Mouse (Mus musculus) urinary bladder, postnatal 4 days (tissue): ENCODE measurements at regions not wholly inside any gene's neighbourhood (a gene's known extent, or its start where the extent isn't known, plus 50 kb on each side); places are given as distances from the start of the nearest gene placed in this dataset.
"Not testable (repeated sequence)": the region's sequence is repeated elsewhere in the genome, so short reads cannot be mapped to it uniquely, and the experiment has no call there.

Experiments
- DNase-seq, 2 experiments: peaks; one replicate each; pipeline ENCODE4 v3.0.0; 2021 to 2022; ENCODE audit warnings: low spot score in 2 of 2

DNA sequence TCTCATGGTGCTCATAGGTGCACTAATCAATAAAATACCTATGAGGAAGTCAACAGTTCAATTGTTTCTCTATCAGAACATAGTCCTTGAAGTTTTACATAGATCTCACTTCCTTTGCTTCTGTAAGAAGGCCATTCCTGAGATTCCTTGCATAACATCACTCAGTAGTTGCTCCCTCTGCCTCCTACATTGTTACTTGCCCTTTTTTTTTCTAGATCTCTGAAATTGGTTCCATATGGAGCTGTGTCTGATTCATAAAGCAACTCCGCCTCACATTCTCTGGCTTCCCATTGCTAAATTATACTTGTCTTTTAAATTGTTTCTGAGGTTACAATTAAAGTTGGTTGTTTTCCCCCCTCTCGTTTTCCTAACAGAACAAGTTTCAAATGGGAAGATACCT, 1000.7 kb downstream of the Ttll7 start:
- DNase-seq, result no peak

DNA sequence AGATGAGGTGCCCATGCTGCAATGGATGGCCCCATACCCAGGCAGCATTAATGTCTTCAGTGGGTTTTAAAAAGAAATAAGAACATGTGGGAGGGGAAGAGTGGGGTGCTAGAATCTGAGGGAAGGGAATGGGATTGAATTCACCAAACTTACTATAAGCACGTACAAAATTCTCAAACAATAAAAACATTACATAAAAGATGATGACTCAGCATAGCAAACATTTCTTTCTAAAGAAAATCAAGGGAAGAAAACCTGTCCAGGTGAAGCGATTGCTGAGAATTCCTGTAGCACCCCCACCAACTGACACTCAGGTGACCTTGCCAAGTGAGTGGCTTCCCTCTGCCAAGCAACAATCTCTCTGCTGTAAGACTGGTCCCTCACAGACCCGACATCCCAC, 989.2 kb downstream of the Ttll7 start:
- DNase-seq, result no peak

DNA sequence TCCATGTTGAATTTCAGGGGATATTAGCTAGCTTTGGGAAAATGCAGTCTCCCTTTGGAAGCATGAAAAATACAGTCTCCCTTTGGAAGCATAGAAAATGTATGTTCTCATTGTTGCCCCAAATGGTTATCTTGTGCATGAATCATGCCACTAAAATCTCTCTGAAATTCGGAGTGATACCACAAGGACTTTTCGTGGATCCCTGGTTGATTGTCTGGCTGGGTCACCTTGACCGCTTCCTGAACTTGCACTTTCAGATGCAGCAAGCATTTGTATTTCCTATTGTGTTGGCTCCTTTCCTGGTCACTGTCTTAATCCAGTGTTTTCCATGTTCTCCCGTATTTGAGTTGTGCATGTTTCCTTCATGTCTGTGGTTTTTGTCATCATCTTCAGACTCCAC, 986.6 kb downstream of the Ttll7 start:
- no peak for DNase-seq

DNA sequence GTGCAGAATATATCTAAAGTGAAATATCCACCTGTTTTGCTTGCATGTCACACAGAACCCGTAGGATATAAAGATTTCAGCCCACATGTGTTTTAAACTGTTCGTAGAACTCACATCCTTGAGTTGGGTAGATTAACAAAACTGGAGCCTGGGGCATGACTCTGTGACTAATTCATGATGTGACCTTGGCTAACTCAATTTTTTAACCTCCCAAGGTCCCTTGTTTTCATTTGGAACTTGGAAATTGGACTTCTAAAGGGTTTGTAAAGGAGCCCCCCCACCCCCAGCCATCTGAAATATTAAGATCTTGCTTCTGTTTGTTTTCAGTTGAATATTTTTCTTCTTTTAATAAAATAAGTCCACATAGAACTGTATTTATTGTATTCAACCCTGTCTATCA, 983.5 kb downstream of the Ttll7 start:
- no peak for DNase-seq

DNA sequence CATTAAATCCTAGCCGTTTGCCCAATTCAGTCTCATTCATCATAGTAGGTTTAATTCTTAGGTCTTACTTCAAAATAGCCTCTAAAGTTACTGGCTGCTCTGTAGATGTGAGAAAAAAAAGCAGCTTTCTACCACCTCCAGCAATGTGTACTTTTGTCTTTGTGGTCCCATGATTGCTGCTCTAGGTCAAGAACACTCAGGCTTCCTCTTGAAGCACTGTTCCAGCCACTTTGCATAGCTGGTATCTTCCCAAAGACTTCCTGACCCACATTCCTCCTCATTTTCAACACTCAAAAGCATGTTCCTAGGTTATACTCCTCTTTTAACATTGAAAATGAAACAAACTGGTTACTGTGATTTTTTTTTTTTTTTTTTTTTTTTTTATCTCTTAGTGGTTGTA, 973.2 kb downstream of the Ttll7 start:
- no peak for DNase-seq

DNA sequence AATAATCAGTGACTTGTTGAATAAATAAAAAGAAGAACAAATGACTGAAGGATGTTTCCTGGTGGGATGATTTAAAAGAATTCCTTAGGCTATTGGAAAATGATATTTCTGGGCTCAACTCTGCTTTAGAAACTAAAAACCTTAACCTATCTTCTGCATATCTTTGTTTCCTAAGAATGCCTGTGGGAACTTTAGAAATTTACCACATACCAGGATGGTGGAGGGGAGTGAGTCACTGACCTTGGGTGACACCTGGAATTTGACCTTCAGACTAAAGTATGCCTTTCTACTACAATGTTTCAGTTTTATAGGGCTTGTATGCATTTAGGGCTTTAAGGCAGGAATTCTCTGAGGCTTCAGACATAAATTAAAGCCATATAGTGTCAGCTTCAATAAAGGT, 972.3 kb downstream of the Ttll7 start:
- no peak for DNase-seq

DNA sequence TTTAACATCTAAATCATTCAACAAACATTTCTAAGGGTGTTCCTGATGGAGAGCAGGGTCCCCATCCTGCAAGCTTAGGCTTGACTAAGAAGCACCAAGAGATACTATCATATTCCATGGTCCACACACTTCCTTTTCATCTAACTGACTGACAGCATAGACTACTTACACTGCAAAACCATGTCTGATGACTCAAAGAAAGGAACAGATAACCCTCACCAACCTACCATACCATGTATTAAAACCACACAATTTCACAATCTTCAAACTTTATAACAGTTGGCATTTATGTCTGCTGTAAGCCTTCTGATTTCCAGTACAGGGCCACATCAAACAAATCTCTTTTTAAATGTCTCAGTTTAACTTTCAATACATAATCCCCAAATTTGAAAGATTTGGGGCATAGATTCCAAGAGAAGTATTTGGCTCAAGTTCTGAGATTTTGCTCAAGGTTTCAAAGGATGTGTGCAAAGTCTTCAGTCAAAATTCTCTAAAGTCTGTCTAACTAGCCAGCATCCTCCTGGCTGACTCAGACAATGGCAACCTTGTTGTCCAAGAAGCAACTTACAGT, 962.0 kb downstream of the Ttll7 start:
- no peak for DNase-seq

DNA sequence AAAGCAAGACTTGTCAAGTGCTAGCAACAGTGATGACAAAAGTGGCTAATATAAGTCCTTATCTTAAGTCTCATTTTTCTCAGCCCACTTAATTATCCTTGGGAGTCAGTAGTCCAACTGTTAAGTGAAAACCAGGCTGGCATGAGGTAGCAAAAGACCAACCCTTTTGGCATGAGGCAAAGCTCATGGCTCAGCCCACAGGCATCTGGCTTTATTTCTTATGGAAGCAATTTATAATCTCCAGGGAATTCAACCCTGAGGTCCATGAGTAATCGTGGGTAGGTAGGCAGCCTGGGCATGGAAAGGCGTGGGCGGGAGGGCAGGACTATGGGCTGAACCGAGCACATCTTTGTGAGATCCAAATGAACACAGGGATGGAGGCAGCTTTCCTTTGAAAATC, 950.4 kb downstream of the Ttll7 start:
- DNase-seq, result no peak

DNA sequence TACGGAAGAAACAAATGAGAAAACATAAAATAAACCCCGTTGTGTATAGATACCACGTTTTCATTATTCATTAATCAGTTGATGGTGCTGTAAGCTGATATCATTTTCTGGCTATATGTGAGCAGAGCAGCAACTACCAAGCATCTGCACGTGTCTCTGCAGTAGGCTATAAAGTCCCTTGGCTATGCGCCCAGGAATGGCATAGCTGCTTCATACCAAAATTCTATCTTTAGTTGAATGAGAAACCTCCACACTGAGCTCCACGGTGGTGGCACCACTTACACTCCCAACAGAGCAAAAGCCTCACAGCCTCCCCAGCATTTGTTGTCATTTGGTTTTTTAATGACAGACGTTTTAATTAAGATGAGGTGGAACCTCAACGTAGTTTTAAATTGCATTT, 944.4 kb downstream of the Ttll7 start:
- no peak for DNase-seq

DNA sequence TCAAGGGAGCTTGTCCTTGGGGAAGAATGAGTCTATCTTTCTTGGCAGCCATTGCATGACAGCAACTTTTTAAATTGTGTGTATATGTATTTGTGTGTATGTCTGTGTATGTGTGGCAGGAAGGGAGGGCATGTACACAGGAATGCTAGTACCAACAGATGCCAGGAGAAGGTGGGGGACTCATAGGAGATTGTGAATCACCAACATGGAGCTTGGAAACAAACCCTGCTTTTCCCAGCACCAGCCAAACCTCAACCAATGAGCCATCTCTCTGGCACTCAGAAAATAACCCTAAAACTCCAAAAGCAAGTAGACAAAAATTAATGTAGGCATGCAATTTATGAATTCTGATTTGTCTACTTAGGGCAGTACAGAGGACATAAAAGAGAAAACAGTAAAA, 942.9 kb downstream of the Ttll7 start:
- no peak for DNase-seq

DNA sequence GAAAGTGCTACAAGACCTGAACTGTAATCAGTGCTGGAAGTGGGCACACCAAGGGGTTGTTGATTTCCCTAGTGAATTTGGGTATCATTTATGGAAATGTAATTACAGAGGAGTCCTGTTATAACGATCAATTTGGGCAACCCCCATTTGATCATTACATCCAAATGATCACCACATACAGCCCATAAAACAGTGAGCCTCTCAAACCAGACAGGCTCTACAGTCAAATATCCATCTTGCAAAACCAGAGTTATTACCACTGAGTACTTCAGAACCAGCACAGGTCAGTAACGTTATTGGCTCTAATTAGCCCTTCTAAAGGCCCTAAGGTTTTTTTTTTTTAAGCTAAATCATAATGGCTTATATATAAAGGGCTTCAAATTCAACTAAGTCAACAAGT, 934.4 kb downstream of the Ttll7 start:
- no peak for DNase-seq

DNA sequence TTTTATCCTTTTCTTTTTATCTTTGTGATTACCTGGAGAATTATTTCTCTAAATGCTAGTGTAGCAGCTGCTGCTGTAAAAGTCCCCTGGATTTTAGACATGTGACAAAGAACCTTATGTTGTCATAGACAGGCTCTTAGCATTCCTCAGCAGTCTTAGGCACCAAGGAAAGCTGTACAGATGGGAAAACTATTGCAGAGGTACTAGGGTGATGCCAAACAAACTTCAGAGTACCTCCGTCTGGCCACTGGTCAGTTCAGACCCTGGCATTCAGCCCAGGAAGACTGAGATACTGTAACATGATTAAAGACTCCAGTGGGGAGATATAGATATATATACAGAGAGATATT, 898.6 kb downstream of the Ttll7 start:
- no peak for DNase-seq

DNA sequence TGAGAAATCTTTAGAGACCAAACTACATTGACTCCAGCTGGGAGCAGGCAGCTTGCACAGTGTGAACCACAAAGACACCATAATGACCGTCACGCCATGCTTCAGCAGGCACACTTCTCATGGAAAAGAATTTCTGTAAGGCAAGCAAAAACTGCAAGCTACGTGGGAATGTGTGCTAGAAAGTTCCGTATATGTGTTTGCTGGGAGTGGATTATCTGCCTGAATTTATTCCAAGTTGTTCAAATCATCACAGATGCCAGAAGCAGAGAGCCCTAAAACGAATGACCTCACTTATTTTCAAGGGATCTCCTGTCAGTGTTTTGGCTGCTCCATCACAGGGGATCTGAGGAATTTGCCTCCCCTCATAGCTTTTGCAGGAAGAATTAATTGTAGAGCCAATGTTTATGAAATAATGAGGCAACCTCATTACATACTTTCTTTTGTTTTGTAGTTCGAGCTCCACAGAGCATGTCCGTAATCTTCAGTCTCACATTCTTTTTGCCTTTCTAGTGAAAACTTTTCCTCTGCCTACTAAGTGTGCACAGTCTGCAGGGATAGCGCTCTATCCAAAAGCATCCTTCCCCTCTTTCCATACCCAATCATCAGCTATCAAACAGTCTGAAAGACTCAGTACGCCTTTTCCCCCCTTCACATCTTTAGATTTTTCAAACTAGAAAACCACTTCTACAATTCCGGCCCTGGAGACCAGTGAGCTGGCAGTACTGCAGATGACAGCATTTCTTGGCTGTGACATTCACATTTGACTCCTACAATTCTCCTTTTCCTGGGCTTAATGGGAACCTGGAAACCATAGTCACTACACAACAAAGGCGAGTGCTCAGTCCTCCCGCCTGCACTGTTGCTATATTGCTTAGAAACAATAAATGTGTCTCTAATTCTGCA, 898.0 kb downstream of the Ttll7 start:
- DNase-seq, result no peak

DNA sequence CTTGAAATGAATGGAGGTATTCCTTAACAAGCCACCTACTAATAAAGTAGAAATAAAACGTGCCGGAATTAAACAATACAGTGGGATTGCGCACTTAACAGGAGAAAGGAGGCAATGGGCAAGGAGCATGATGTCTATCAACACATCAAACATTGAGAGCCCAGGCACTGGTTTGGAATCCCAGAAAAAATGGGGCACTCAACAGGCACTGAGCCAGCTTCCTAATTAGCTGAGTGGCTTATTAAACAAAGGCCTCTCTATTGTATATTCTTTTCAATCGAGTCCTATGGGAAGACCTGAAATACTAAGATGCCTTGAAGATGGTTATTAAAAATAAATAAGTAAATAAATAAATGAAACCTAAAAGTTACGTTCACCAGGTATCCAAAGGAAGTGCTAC, 897.3 kb downstream of the Ttll7 start:
- no peak for DNase-seq

DNA sequence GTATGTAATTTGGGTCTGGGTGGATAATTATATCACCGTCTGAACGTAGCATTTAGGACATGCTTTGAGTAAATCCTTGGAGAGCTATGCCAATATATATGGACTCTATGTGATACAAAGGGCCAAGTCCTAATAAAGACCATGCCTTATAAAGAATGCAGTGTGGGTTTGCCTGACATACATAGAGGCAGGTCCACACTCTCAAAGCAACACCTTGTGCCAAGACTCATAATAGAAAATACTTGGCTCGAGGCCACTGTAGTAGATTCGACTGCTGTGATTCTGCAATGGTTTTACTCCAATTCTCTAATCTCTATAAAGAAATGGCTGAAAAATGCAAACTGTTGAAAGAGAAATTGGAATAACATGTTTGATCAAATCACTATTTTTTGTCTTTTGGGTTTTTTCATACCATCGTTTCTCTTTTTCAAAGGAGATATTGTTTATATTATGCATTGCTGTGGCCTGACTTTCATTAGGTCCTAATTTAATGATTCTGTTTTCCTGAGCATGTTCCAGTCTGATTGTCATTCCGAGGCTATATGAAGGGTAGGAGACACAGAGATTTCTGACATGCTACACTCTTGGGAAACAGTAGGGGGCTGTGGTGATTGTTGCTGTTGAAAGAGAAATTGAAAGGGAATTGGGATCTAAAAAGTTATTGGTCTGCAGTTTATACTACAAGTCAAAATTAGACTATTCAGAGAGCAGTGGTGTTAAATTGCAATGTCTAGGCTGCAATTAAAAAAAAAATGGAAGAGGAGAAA, 884.7 kb downstream of the Ttll7 start:
- no peak for DNase-seq

DNA sequence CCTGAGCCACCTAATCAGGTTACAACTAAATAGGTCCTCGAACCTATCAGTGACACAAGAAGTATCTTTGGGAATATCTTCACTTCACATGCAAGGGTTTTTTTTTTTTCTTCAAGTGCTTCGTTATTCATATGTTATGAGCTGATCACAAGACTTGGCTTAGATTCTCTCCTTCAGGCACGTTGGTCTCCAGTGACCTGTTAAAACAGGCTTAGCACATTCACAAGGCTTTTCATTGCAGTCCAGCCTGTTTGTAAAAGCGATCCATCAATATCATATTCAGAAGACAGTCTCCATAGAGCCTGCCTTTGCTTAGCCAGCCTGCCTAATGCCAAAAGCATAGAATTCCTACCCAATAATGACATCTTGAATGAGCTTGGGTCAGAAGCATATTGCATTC, 864.2 kb downstream of the Ttll7 start:
- no peak for DNase-seq

DNA sequence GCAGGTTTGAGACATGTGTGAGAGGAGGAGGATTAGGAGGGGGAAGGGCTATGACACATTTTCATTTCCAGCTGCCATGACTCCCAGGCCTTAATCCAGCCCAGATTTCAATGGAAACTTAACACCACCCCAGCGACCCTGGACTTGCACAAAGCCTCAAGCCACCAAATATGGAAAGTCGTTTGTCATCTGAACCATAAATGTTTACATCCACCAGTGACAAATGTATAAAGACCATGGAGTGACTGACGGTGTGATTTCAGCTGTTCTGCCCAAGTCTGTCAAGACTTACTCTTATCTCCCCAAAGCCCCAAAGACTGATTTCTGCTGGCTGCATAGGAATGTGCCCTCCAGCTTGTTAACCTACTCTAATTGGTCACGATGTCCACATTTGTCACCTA, 855.2 kb downstream of the Ttll7 start:
- no peak for DNase-seq

DNA sequence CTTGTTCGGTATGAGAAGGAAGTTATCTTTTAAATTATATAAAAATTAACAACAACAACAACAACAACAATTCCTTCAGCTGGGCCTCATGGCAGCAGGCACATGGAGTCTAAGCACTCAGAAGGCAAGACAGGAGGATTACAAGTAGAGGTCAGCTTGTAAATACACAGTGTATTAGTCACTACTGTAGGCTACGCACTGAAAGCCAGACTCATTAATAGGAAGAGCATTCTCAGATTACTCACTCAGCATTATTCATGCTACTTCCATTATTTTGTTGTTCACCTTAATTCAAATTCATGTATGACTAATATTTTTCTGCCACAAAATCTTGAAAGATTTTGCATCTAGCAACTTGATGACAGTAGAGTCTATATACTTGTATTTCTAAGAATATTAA, 831.6 kb downstream of the Ttll7 start:
- DNase-seq, result no peak

DNA sequence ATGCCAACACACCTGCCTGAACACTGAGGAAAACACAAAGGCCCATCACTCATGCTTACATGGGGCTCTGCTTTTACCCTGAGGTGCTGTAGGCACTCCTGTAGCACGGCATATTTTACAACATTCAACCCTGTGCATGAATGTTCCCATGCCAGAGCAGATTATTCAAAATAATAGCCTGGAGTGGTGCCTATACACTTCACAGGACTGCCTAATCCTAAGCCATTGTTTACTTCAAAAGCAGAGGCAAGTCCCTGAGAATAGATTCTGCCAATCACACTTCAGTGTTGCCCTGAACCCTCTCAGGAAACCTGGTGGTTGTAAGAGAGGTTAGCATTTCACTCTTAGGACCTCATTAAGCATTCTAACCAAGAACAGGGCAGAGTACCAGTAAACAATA, 828.1 kb downstream of the Ttll7 start:
- DNase-seq, result no peak

DNA sequence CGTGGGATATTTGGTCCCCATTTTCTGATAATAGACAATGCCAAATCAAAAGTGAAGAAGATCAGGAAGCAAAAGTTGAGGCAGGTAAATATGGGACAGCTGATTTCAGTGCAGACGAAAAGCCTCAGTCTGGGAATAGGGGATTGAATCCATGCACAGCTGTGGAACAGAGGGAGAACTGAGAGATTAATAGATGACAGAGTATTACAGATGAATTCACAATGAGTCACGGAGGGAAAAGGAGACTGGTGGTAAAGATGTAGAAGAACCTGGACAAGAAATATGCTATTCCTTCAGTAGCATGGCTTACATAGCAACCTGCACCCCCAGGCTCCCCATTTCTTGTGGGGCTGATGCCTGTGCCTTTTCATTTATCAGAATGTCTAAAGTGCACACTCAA, 810.4 kb downstream of the Ttll7 start:
- DNase-seq, result no peak

DNA sequence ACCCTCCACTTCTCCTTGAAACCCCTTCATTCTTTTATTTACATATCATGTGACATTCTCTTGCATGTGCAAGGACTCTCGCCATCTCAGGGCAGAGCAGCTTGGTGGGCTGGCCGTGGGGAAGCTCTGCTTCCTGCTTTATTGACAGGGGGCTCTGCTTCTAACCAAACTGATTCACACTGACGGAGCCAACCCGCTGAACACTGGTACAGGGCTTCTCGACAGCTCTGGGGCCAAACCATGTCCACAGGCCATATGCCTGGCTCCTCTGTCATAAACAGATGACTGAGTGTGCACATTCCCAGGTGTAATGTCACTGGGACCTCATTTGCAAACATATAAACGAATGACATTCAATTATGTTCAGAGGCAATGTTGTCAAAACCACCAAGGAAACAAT, 800.7 kb downstream of the Ttll7 start:
- DNase-seq, result no peak

DNA sequence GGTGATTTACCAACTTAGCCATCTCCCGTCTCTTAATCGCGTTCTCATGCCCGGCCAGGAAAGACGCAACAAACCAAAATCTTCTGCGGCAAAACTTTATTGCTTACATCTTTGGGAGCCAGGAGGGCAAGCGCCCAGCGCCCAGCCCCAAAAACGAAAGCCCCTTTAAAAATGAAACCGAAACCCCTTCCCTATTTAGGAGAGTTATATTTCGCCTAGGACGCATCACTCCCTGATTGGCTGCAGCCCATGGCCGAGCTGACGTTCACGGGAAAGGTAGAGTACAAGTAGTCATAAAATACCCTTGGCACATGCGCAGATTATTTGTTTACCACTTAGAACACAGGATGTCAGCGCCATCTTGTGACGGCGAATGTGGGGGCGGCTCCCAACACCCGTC, 783.3 kb downstream of the Ttll7 start:
- DNase-seq, result not testable (repeated sequence)

DNA sequence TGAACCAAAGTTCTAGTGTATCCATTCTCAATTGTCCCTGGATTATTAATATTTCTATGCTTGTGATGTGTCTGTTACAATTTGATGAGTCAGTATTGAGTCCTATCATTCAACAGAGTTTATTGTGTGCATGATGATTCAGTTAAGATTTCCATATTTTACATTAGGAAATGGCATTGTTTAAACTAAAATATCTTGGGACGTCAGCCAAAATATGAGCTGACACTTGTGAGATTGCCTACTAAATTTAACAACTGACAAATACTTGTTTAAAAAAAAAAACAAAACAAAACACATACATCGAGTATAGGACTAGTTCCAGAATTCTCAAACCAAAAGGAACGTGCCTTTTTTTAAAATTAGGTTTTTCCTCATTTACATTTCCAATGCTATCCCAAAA, 779.0 kb downstream of the Ttll7 start:
- DNase-seq, result no peak
